Mouse (Mus musculus) limb, embryonic 10.5 days (tissue): ENCODE results near the gene Olfr575. TPM values are rescaled to one million over a fixed set of nuclear protein-coding genes. Genes with fewer than 3 reads are reported as not detected.

ENCODE experiments used
- DNase-seq: peaks from one replicate; pipeline ENCODE4 v3.0.0-alpha.2; 2017; ENCODE audit warnings: low spot score
- H3K27ac ChIP-seq: fragments of 300-500 bp; sonication (generic); 2 replicates; pipeline ENCODE4 v1.5.1; 2016; ENCODE audit warnings: mild to moderate bottlenecking
- H3K27me3 ChIP-seq: fragments of 300-500 bp; sonication (generic); 2 replicates; pipeline ENCODE4 v1.6.1; 2016; ENCODE audit warnings: low read depth, mild to moderate bottlenecking; ENCODE audit not compliant: poor library complexity, severe bottlenecking
- H3K36me3 ChIP-seq: fragments of 300-500 bp; sonication (generic); 2 replicates; pipeline ENCODE4 v1.6.1; 2016; ENCODE audit warnings: mild to moderate bottlenecking, moderate library complexity
- H3K4me1 ChIP-seq: fragments of 300-500 bp; sonication (generic); 2 replicates; pipeline ENCODE4 v1.6.1; 2016
- H3K4me3 ChIP-seq: fragments of 300-500 bp; sonication (generic); 2 replicates; pipeline ENCODE4 v1.5.1; 2016; ENCODE audit warnings: mild to moderate bottlenecking, moderate library complexity
- H3K9me3 ChIP-seq: fragments of 300-500 bp; sonication (generic); replicated peaks from 2 replicates; pipeline ENCODE4 v1.6.1; 2016; ENCODE audit warnings: mild to moderate bottlenecking
- WGBS: fragments of 180-500 bp; shearing (Covaris S2); methylation state at CpG from one replicate; pipeline ENCODE4 v1.1.7; 2016; 5-methylcytosine and 5-hydroxymethylcytosine counted together
- polyA plus RNA-seq: library from polyadenylated mRNA; unstranded; fragments of >200 nt; fragmentation: Nextera tagmentation; extraction: Ambion mirVana; gene quantifications from 2 replicates; pipeline ENCODE4 v1.2.1, GENCODE M21; 2016

Gene Olfr575
- polyA plus RNA-seq, 1 experiment from 2014 or later: not detected

- Histone ChIP-seq H3K4me1 (0 out of 2 replicates have a peak, but pooled peaks cover 4% of the 10 kb centered on the region), H3K27me3 (no peaks in the 10 kb centered on the region), H3K9me3 (no peaks in the 10 kb centered on the region), H3K4me3 (no peak within 1 kb of the TSS), H3K27ac (no peak within 1 kb of the TSS), H3K36me3 (no peaks in the 10 kb centered on the region)
- WGBS: 60% methylated on average over 4 of the region's 4 CpGs
- no peak for DNase-seq
These were observed 41.3 kb downstream of the Olfr575 start, which contains the start of gene Olfr571 for GRCm38 (mm10) chr7:102917032-102917875. Olfr571 (minus strand) TSS chr7:102917536.

GRCm38 (mm10) chr7:102916405-102916804 is 42.2 kb downstream of the Olfr575 start:
- H3K4me3 ChIP-seq: no peak overlapping the region
- 78% methylated on average over 5 of the region's 5 CpGs for WGBS

GRCm38 (mm10) chr7:102915261-102915660 is 43.3 kb downstream of the Olfr575 start:
- no peak overlapping the region for H3K4me3 ChIP-seq
- no peaks in the 10 kb centered on the region for H3K36me3 ChIP-seq
- no peaks in the 10 kb centered on the region for H3K9me3 ChIP-seq
- H3K4me1 ChIP-seq: 0 out of 2 replicates have a peak, but pooled peaks cover 4% of the 10 kb centered on the region
- DNase-seq: no peak
- H3K27me3 ChIP-seq: no peaks in the 10 kb centered on the region
- H3K27ac ChIP-seq: no peak overlapping the region
- 37% methylated on average over 1 of the region's 1 CpGs for WGBS

More at GRCm38 (mm10) chr7:102916405-102916804, 42.2 kb downstream of the Olfr575 start:
- H3K27me3 ChIP-seq: no peaks in the 10 kb centered on the region
- 0 out of 2 replicates have a peak, but pooled peaks cover 4% of the 10 kb centered on the region for H3K4me1 ChIP-seq
- no peaks in the 10 kb centered on the region for H3K9me3 ChIP-seq
- H3K36me3 ChIP-seq: no peaks in the 10 kb centered on the region
- no peak overlapping the region for H3K27ac ChIP-seq
- DNase-seq: no peak

Other genes with a start within 250 kb of the Olfr575 start
- gene Olfr33, start 239.7 kb downstream of the Olfr575 start, polyA plus RNA-seq: not detected in 2 replicates
- not detected in 2 replicates for gene Olfr559, start 231.3 kb downstream of the Olfr575 start, polyA plus RNA-seq
- not detected in 2 replicates for gene Olfr560, start 199.4 kb downstream of the Olfr575 start, polyA plus RNA-seq
- not detected in 2 replicates for gene Olfr78, start 199.3 kb downstream of the Olfr575 start, polyA plus RNA-seq
- gene Olfr561, start 187.6 kb downstream of the Olfr575 start, polyA plus RNA-seq: not detected in 2 replicates
- gene Olfr564, start 155.3 kb downstream of the Olfr575 start, polyA plus RNA-seq: not detected in 2 replicates
- not detected in 2 replicates for gene Olfr566, start 100.0 kb downstream of the Olfr575 start, polyA plus RNA-seq
- gene Olfr568, start 81.7 kb downstream of the Olfr575 start, polyA plus RNA-seq: not detected in 2 replicates
- gene Olfr569, start 67.9 kb downstream of the Olfr575 start, polyA plus RNA-seq: not detected in 2 replicates
- not detected in 2 replicates for gene Olfr570, start 64.2 kb downstream of the Olfr575 start, polyA plus RNA-seq
- not detected in 2 replicates for gene Olfr571, start 41.2 kb downstream of the Olfr575 start, polyA plus RNA-seq
- gene Olfr572, start 34.4 kb downstream of the Olfr575 start, polyA plus RNA-seq: not detected in 2 replicates
- gene Olfr573-ps1, start 16.2 kb downstream of the Olfr575 start, polyA plus RNA-seq: not detected in 2 replicates
- not detected in 2 replicates for gene Olfr574, start 10.3 kb downstream of the Olfr575 start, polyA plus RNA-seq
- gene Olfr576, start 3.9 kb upstream of the Olfr575 start, polyA plus RNA-seq: not detected in 2 replicates
- gene Olfr577, start 17.2 kb upstream of the Olfr575 start, polyA plus RNA-seq: not detected in 2 replicates
- gene Olfr578, start 30.5 kb upstream of the Olfr575 start, polyA plus RNA-seq: not detected in 2 replicates
- not detected in 2 replicates for gene Olfr582, start 79.2 kb upstream of the Olfr575 start, polyA plus RNA-seq
- gene Olfr583, start 92.5 kb upstream of the Olfr575 start, polyA plus RNA-seq: not detected in 2 replicates
- not detected in 2 replicates for gene Olfr584, start 123.1 kb upstream of the Olfr575 start, polyA plus RNA-seq
- not detected in 2 replicates for gene Olfr585, start 138.9 kb upstream of the Olfr575 start, polyA plus RNA-seq
- gene Olfr586, start 166.9 kb upstream of the Olfr575 start, polyA plus RNA-seq: not detected in 2 replicates
- gene Olfr588-ps1, start 182.1 kb upstream of the Olfr575 start, polyA plus RNA-seq: not detected in 2 replicates
- not detected in 2 replicates for gene Olfr589, start 197.6 kb upstream of the Olfr575 start, polyA plus RNA-seq
- not detected in 2 replicates for gene Olfr591, start 219.6 kb upstream of the Olfr575 start, polyA plus RNA-seq
- gene Olfr592, start 226.0 kb upstream of the Olfr575 start, polyA plus RNA-seq: not detected in 2 replicates